29 mouse cellular contexts compared by ENCODE assay signal in genomic region chr9:45402957-45403356, GRCm38 (mm10). TPM values are rescaled to one million over a fixed set of nuclear protein-coding genes. Genes with fewer than 3 reads are reported as not detected.
DNase-seq lines count a peak whose midpoint lies in the region; ATAC-seq and TF ChIP-seq lines count a peak whose summit lies in the region.
"Had no signal": no experiment of that assay in that cellular context is flagged by ENCODE, and none has a peak within 500 bp of the region (broad histone marks: within the 10 kb centered on the region; RNA-seq: fewer than 3 reads in every experiment).

No protein-coding gene starts in this region.

- no peak overlapping the region for H3K27ac ChIP-seq in ES-Bruce4 (ENCODE audit: insufficient read depth, low read length)
- H3K27ac ChIP-seq in kidney, embryonic 15.5 days = no peak overlapping the region
- H3K27ac ChIP-seq in intestine, embryonic 16.5 days (ENCODE audit: low read length) = no peak overlapping the region
- H3K27ac ChIP-seq: embryonic facial prominence, embryonic 13.5 days; heart, embryonic 13.5 days; left cerebral cortex, adult 2 months; limb, embryonic 12.5 days; liver, embryonic 15.5 days; midbrain, embryonic 12.5 days had no signal

- no peaks in the 10 kb centered on the region for H3K27me3 ChIP-seq in ES-Bruce4 (ENCODE audit: control insufficient read depth, insufficient read depth, low read length, poor library complexity, severe bottlenecking)
- H3K27me3 ChIP-seq in kidney, embryonic 15.5 days = 0 out of 2 replicates have a peak, but pooled peaks cover 5% of the 10 kb centered on the region
- H3K27me3 ChIP-seq in intestine, embryonic 16.5 days (replicated peaks; ENCODE audit: control insufficient read depth, insufficient read depth, low read length) = no peaks in the 10 kb centered on the region

- no peaks in the 10 kb centered on the region for H3K9me3 ChIP-seq in ES-Bruce4 (replicated peaks; ENCODE audit: control insufficient read depth, insufficient read depth, low read length, poor library complexity, severe bottlenecking)
- H3K9me3 ChIP-seq in kidney, embryonic 15.5 days (replicated peaks) = no peaks in the 10 kb centered on the region
- H3K9me3 ChIP-seq in intestine, embryonic 16.5 days (ENCODE audit: control insufficient read depth, low read length) = no peaks in the 10 kb centered on the region
- H3K9me3 ChIP-seq: embryonic facial prominence, embryonic 13.5 days; heart, embryonic 13.5 days; limb, embryonic 12.5 days; liver, embryonic 15.5 days; megakaryocyte, embryonic 14.5 days; midbrain, embryonic 12.5 days had no signal

- peak; percentile 76 for DNase-seq in ZHBTc4 (ENCODE audit: low read depth, low spot score)
- peak; percentile 64 to 90 for DNase-seq in kidney, postnatal 25 days
- DNase-seq in layer of hippocampus, postnatal 14 days (ENCODE audit: low spot score in 2 of 2) = no peak
- DNase-seq: adrenal gland, adult 8-10 months; B cell, adult 2 months; cerebellum, adult 8-10 months; cerebellum, postnatal 25 days; lung, embryonic 14.5 days; lung, postnatal 36 days; thymus, adult 2 months; thymus, postnatal 36 days had no signal

- no peak overlapping the region for H3K4me3 ChIP-seq in ES-Bruce4 (ENCODE audit: low read depth, low read length)
- H3K4me3 ChIP-seq in kidney, embryonic 15.5 days (replicated peaks) = no peak overlapping the region
- no peak overlapping the region for H3K4me3 ChIP-seq in intestine, embryonic 16.5 days (ENCODE audit: low read length)
- H3K4me3 ChIP-seq: embryonic facial prominence, embryonic 13.5 days; erythroblast, embryonic 14.5 days; heart, embryonic 13.5 days; left cerebral cortex, adult 2 months; limb, embryonic 12.5 days; liver, embryonic 15.5 days; megakaryocyte, embryonic 14.5 days; midbrain, embryonic 12.5 days had no signal

- 41% methylated on average over 2 of the region's 2 CpGs for WGBS in kidney, embryonic 15.5 days
- WGBS in intestine, embryonic 16.5 days = 48% methylated on average over 2 of the region's 2 CpGs

- no peak overlapping the region for H3K4me2 ChIP-seq in kidney, embryonic 15.5 days
- no peak overlapping the region for H3K4me2 ChIP-seq in intestine, embryonic 16.5 days (ENCODE audit: low read depth, low read length)
- H3K4me2 ChIP-seq: embryonic facial prominence, embryonic 13.5 days; heart, embryonic 13.5 days; limb, embryonic 12.5 days; liver, embryonic 15.5 days; lung, embryonic 14.5 days; midbrain, embryonic 12.5 days had no signal

- ATAC-seq in kidney, embryonic 15.5 days (replicated peaks; ENCODE audit: low FRiP score) = peak; percentile 53; the same call in 1 of the 2 replicates
- no peak for ATAC-seq in intestine, embryonic 16.5 days
- ATAC-seq: forebrain, embryonic 16.5 days; hindbrain, embryonic 16.5 days had no signal

- TF ChIP-seq CTCF in ES-Bruce4 (IDR thresholded peaks at IDR 0.05; ENCODE audit: low read depth, low read length) = no peak

- 0 out of 2 replicates have a peak, but pooled peaks have one; percentile 14 for TF ChIP-seq EP300 in ES-Bruce4 (IDR thresholded peaks at IDR 0.05; ENCODE audit: insufficient read depth, low read depth, low read length)

- no peak for TF ChIP-seq POLR2A in ES-Bruce4 (IDR thresholded peaks at IDR 0.05; ENCODE audit: insufficient read depth, low read length)

- H3K36me3 ChIP-seq in ES-Bruce4 (ENCODE audit: control insufficient read depth, insufficient read depth, low read length, poor library complexity, severe bottlenecking) = no peaks in the 10 kb centered on the region
- H3K36me3 ChIP-seq in kidney, embryonic 15.5 days = no peaks in the 10 kb centered on the region
- H3K36me3 ChIP-seq in intestine, embryonic 16.5 days (ENCODE audit: control insufficient read depth, insufficient read depth, low read length) = no peaks in the 10 kb centered on the region
- H3K36me3 ChIP-seq: embryonic facial prominence, embryonic 13.5 days; heart, embryonic 13.5 days; limb, embryonic 12.5 days; liver, embryonic 15.5 days; midbrain, embryonic 12.5 days had no signal

- peaks cover 2% of the 10 kb centered on the region for H3K4me1 ChIP-seq in ES-Bruce4 (ENCODE audit: control insufficient read depth, insufficient read depth, low read length)
- H3K4me1 ChIP-seq in kidney, embryonic 15.5 days = peaks cover 9% of the 10 kb centered on the region; the same call in 1 of the 2 replicates
- H3K4me1 ChIP-seq in intestine, embryonic 16.5 days (ENCODE audit: control insufficient read depth, insufficient read depth, low read length) = no peaks in the 10 kb centered on the region
- H3K4me1 ChIP-seq: liver, embryonic 15.5 days had no signal

- H3K9ac ChIP-seq in ES-Bruce4 (ENCODE audit: low read depth, poor library complexity, severe bottlenecking) = no peak overlapping the region
- no peak overlapping the region for H3K9ac ChIP-seq in kidney, embryonic 15.5 days
- H3K9ac ChIP-seq in intestine, embryonic 16.5 days (ENCODE audit: low read depth, low read length) = no peak overlapping the region
- H3K9ac ChIP-seq: embryonic facial prominence, embryonic 13.5 days; heart, embryonic 13.5 days; limb, embryonic 12.5 days; liver, embryonic 15.5 days; lung, embryonic 14.5 days; midbrain, embryonic 12.5 days had no signal

RNA-seq across cellular contexts. Expression of gene Fxyd2, which starts 3.5 kb away (rescaled TPM):
- not detected in 2 replicates for polyA plus RNA-seq in ES-Bruce4 (2011; ENCODE audit: insufficient read depth, insufficient read length, low read depth, missing spikeins)
- 451 and 476 TPM in 2 replicates for polyA plus RNA-seq in kidney, embryonic 15.5 days (2015; fragmentation: Nextera tagmentation; extraction: Ambion mirVana)
- 2.2 and 3.1 TPM in 2 replicates for polyA plus RNA-seq in intestine, embryonic 16.5 days (2015; fragmentation: Nextera tagmentation; extraction: Ambion mirVana)
- total RNA-seq in layer of hippocampus, postnatal 14 days (2021) = 1 to 10 TPM; 7.8 to 8.3 TPM
- total RNA-seq: liver, adult 2 months; monocyte, adult 5-6 weeks had no signal
- polyA plus RNA-seq: erythroblast, embryonic 14.5 days had no signal

RNA-seq across cellular contexts. Expression of gene Dscaml1, which starts 23.5 kb away (rescaled TPM):
- 3.8 and 4.0 TPM in 2 replicates for polyA plus RNA-seq in ES-Bruce4 (2011; ENCODE audit: insufficient read depth, insufficient read length, low read depth, missing spikeins)
- 0.13 and 0.30 TPM in 2 replicates for polyA plus RNA-seq in kidney, embryonic 15.5 days (2015; fragmentation: Nextera tagmentation; extraction: Ambion mirVana)
- 0.29 and 0.33 TPM in 2 replicates for polyA plus RNA-seq in intestine, embryonic 16.5 days (2015; fragmentation: Nextera tagmentation; extraction: Ambion mirVana)
- 10 to 100 TPM; 73.7 to 75.4 TPM for total RNA-seq in layer of hippocampus, postnatal 14 days (2021)
- total RNA-seq: gastrocnemius, adult 8-10 months; heart, adult 8-10 months; heart, postnatal 25 days; monocyte, adult 5-6 weeks had no signal
- polyA plus RNA-seq: erythroblast, embryonic 14.5 days had no signal

RNA-seq across cellular contexts. Expression of gene Fxyd6, which starts 33.0 kb away (rescaled TPM):
- 88.6 and 89.9 TPM in 2 replicates for polyA plus RNA-seq in ES-Bruce4 (2011; ENCODE audit: insufficient read depth, insufficient read length, low read depth, missing spikeins)
- polyA plus RNA-seq in kidney, embryonic 15.5 days (2015; fragmentation: Nextera tagmentation; extraction: Ambion mirVana) = 178 and 187 TPM in 2 replicates
- 65.8 and 66.7 TPM in 2 replicates for polyA plus RNA-seq in intestine, embryonic 16.5 days (2015; fragmentation: Nextera tagmentation; extraction: Ambion mirVana)
- 100 to 1,000 TPM; 172 to 192 TPM for total RNA-seq in layer of hippocampus, postnatal 14 days (2021)
- total RNA-seq: monocyte, adult 5-6 weeks had no signal
- polyA plus RNA-seq: erythroblast, embryonic 14.5 days had no signal

Comparison
In these comparisons a context has a peak if more than half of its experiments do, and no peak if none do; other contexts are left out.
1. DNase-seq: peak in ZHBTc4 (single experiment) and kidney, postnatal 25 days (2 of 2); none in layer of hippocampus, postnatal 14 days (0 of 2).
2. RNA of gene Fxyd2, which starts 3.5 kb away (polyA plus RNA-seq): 451 to 476 TPM in kidney, embryonic 15.5 days; 2.2 to 3.1 TPM in intestine, embryonic 16.5 days and not detected in ES-Bruce4; every median in the first group is over 100 times any median in the second.